Mouse (Mus musculus) cortical plate, adult 2 months (tissue): ENCODE measurements at regions not wholly inside any gene's neighbourhood (a gene's known extent, or its start where the extent isn't known, plus 50 kb on each side); places are given as distances from the start of the nearest gene placed in this dataset.

Experiments
- CTCF ChIP-seq: fragments of 200-500 bp; IDR thresholded peaks from 2 replicates; pipeline ENCODE4 v1.5.1; 2011; ENCODE audit warnings: mild to moderate bottlenecking, control low read depth, low read length; ENCODE audit not compliant: insufficient read depth; ENCODE audit errors: extremely low read depth
- POLR2A ChIP-seq: fragments of 200-500 bp; IDR thresholded peaks from 2 replicates; pipeline ENCODE4 v1.6.1; 2011; ENCODE audit warnings: mild to moderate bottlenecking, low read length, control low read depth; ENCODE audit not compliant: insufficient read depth; ENCODE audit errors: extremely low read depth

- TF ChIP-seq CTCF (no peak), POLR2A (no peak)
Observed at GRCm38 (mm10) chr15:62271428-62271827, 1348.6 kb upstream of the A1bg start.
